Comparison of ENCODE assay signal across 24 mouse cellular contexts in genomic region chr17:87726489-87727356, GRCm38 (mm10). TPM values are rescaled to one million over a fixed set of nuclear protein-coding genes. Genes with fewer than 3 reads are reported as not detected.
DNase-seq lines count a peak whose midpoint lies in the region; ATAC-seq lines count a peak whose summit lies in the region.
"Had no signal": no experiment of that assay in that cellular context is flagged by ENCODE, and none has a peak within 500 bp of the region (broad histone marks: within the 10 kb centered on the region; RNA-seq: fewer than 3 reads in every experiment).

No protein-coding gene starts in this region.

- peak; percentile 90 for ATAC-seq in frontal cortex, adult (ENCODE audit: low TSS enrichment)
- no peak for ATAC-seq in hindbrain, embryonic 16.5 days
- ATAC-seq: CD4-positive, CD25-positive, alpha-beta regulatory T cell, adult 4 months; liver, embryonic 12.5 days had no signal

- no peaks in the 10 kb centered on the region for H3K4me1 ChIP-seq in hindbrain, embryonic 16.5 days (ENCODE audit: control insufficient read depth, insufficient read depth, low read depth, low read length)
- H3K4me1 ChIP-seq: embryonic facial prominence, embryonic 10.5 days; limb, embryonic 13.5 days; liver, embryonic 12.5 days; midbrain, embryonic 10.5 days had no signal

- H3K4me3 ChIP-seq in hindbrain, embryonic 16.5 days (ENCODE audit: low read length): no peak overlapping the region
- H3K4me3 ChIP-seq: embryonic facial prominence, embryonic 10.5 days; heart, adult 2 months; limb, embryonic 13.5 days; liver, embryonic 12.5 days; midbrain, embryonic 10.5 days had no signal

- WGBS in hindbrain, embryonic 16.5 days: 91% methylated on average over 12 of the region's 12 CpGs

- no peak for DNase-seq in frontal cortex, postnatal 14 days (ENCODE audit: low spot score in 2 of 2)
- DNase-seq in right cerebral cortex, adult 18-20 months: peak; percentile 57
- no peak for DNase-seq in right cerebral cortex, postnatal 4 days
- peak; percentile 36 for DNase-seq in right cerebral cortex, postnatal 14 days
- no peak for DNase-seq in c-Kit-positive CD71-positive TER-119-positive erythroid progenitor cells, embryonic 14.5 days (ENCODE audit: low spot score)
- DNase-seq: adrenal gland, postnatal 14 days; cerebellum, adult 11 months; cerebellum, adult 9-11 months; gastrocnemius, postnatal 25 days; heart, adult 2 months; heart, postnatal 36 days; kidney, adult 8-10 months; kidney, postnatal 10 days; lung, adult 18-20 months; lung, postnatal 10 days; thymus, adult 2 months had no signal

- H3K9me3 ChIP-seq in hindbrain, embryonic 16.5 days (ENCODE audit: control insufficient read depth, low read length): no peaks in the 10 kb centered on the region
- H3K9me3 ChIP-seq: embryonic facial prominence, embryonic 10.5 days; liver, embryonic 12.5 days had no signal

- H3K4me2 ChIP-seq in hindbrain, embryonic 16.5 days (ENCODE audit: low read length): no peak overlapping the region
- H3K4me2 ChIP-seq: hindbrain, embryonic 14.5 days; limb, embryonic 13.5 days; liver, embryonic 12.5 days had no signal

- H3K36me3 ChIP-seq in hindbrain, embryonic 16.5 days (ENCODE audit: control insufficient read depth, insufficient read depth, low read length): peaks cover 20% of the 10 kb centered on the region

- H3K9ac ChIP-seq in hindbrain, embryonic 16.5 days (ENCODE audit: low read depth, low read length): no peak overlapping the region
- H3K9ac ChIP-seq: hindbrain, embryonic 14.5 days; limb, embryonic 13.5 days; liver, embryonic 12.5 days had no signal

- no peak overlapping the region for H3K27ac ChIP-seq in hindbrain, embryonic 16.5 days (ENCODE audit: low read depth, low read length)
- H3K27ac ChIP-seq: embryonic facial prominence, embryonic 10.5 days; heart, adult 2 months; hindbrain, embryonic 14.5 days; limb, embryonic 13.5 days; liver, embryonic 12.5 days; midbrain, embryonic 10.5 days had no signal

- H3K27me3 ChIP-seq in hindbrain, embryonic 16.5 days (replicated peaks; ENCODE audit: control insufficient read depth, insufficient read depth, low read length): no peaks in the 10 kb centered on the region
- H3K27me3 ChIP-seq: limb, embryonic 13.5 days; liver, embryonic 12.5 days had no signal

RNA-seq across cellular contexts. Expression of gene Msh2, which starts 54.6 kb away (rescaled TPM):
- polyA plus RNA-seq in hindbrain, embryonic 16.5 days (2015; fragmentation: Nextera tagmentation; extraction: Ambion mirVana): 57.7 and 62.6 TPM in 2 replicates

Comparison
In these comparisons a context has a peak if more than half of its experiments do, and no peak if none do; other contexts are left out.
1. DNase-seq: peak in right cerebral cortex, adult 18-20 months (single experiment) and right cerebral cortex, postnatal 14 days (single experiment); none in frontal cortex, postnatal 14 days (0 of 2), right cerebral cortex, postnatal 4 days (single experiment) and c-Kit-positive CD71-positive TER-119-positive erythroid progenitor cells, embryonic 14.5 days (single experiment).